Mouse (Mus musculus): ENCODE data around the gene Foxr1. TPM values are rescaled to one million over a fixed set of nuclear protein-coding genes. Genes with fewer than 3 reads are reported as not detected.

Foxr1 gene
- polyA plus RNA-seq, 1 experiment from 2014 or later = not detected

DNA sequence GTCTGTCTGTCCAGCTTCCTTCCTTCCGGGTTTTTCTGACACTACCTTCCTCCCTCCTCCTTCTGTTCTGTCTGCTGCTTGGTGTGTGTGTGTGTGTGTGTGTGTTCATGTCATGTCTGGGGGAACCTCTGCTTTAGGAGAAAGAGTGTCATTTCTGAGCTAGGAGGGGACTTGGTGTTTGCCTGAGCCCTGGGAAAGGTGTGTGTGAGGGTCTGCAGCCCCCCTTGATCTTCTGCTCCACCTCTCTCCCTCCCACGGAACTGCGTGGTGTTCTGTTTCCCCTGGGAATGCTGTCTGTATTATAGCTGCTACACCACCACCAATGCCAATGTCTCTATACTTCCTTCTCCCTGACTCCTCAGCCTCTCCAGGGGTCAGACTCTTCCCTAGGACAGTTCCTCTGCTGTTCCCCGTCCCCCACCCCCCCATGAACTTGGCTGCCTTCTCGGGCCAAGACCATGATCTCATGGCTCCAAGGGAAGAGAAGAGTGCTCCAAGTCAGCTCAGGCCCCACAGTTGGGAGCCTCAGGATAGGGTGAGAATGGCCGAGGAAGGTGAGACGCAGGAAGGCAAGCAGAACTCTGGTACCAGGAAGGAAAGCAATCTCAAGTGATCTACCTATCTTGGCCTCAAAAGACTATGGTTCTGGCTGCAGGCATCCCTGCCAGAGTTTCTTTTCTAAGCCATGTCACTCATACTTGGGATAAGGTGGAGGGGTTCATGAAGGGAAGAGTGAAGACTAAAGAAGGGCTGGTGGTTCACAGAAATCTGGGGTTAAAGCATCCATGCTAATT, 43.6 kb upstream of the Foxr1 start:
- no peak for ATAC-seq (ENCODE audit: borderline replicate concordance, extremely low read depth, low FRiP score, low TSS enrichment)
- peaks cover 67% of the 10 kb centered on the region for H3K4me1 ChIP-seq

DNA sequence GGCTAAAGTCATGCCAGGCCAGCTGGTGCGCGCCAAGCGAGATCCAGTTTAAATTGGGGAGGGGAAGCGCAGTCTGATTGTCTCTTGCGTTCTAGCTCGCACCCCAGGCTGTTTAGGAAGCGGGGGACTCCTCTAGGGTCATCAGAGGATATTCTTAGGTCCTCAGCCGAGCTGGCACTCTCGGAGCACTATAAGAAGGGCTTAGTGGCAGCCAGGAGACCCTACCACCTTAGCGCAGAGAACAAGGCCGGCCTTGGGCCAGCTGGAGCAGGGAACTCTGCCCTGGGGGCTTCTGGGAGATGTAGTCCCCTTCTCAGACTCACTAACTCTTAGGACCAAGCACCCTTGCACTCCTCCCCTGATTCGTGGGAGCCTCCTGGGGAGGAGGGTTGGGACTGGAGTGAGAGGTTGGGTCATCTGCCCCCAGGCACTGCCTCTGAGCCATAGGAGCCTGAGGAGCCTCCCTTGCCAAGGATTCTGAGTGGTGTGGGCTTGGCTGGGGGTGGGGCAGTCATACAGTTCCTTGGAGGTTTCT, 42.6 kb upstream of the Foxr1 start:
- ATAC-seq (ENCODE audit: borderline replicate concordance, extremely low read depth, low FRiP score, low TSS enrichment) = peak; percentile 9
- no peaks in the 10 kb centered on the region for H3K9me3 ChIP-seq
- peak overlapping the region; percentile 96 for H3K4me3 ChIP-seq
- H3K27ac ChIP-seq = peak overlapping the region; percentile 95
- H3K4me1 ChIP-seq = peaks cover 57% of the 10 kb centered on the region
- H3K4me2 ChIP-seq = peak overlapping the region; percentile 81
- under 1% methylated on average over 12 of the region's 12 CpGs for WGBS
- no peaks in the 10 kb centered on the region for H3K36me3 ChIP-seq
- H3K27me3 ChIP-seq = no peaks in the 10 kb centered on the region
- H3K9ac ChIP-seq = peak overlapping the region; percentile 99

More for the DNA sequence above, 43.6 kb upstream of the Foxr1 start:
- Histone ChIP-seq H3K27ac (peak overlapping the region; percentile 95), H3K9ac (peak overlapping the region; percentile 99), H3K27me3 (no peaks in the 10 kb centered on the region), H3K9me3 (no peaks in the 10 kb centered on the region), H3K36me3 (no peaks in the 10 kb centered on the region), H3K4me3 (peak overlapping the region; percentile 96), H3K4me2 (peak overlapping the region; percentile 81)
- WGBS = 5% methylated on average over 7 of the region's 7 CpGs

DNA sequence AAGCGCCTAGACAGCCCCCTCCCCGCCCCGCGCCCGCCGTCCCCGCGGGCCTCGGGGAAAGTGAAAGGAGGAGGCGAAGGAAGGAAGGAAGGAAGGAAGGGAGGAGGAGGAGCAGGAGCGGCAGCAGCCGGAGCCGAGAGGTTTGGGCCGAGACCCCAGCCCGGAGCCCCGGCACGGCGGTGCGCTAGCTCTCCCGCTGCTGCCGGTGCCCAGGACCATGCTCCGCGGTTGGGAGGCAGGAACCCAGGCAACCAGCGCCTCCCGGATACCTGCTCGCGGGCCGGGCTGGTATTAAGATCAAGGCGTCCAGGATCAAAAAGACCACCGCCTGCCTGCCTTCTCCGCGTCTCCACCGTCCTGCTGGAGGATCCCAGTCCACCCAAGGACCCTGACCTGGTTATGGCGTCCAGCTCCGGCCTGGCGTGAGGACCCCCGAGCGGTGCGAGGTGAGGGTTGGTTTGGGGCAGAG, 42.1 kb upstream of the Foxr1 start:
- H3K4me1 ChIP-seq = peaks cover 53% of the 10 kb centered on the region

DNA sequence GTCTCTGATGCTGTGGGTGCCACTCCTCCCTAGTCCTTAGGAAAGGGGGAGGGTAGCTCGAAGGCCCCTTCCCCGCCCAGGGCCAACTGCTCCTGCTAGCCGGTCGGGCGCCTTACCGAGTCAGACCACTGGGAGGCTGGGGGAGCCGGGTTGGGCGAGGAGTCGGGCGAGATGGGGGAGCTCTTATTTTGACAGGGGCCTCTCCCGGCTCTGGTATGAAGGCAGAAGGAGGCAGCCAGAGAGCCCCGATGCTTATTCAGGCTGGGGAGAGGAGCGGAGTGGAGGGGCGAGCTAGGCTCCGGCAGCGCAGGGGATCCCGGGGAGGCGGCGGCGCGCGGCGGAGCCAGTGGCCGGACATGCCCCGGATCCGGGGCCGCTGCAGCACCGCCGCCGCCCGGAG, 41.6 kb upstream of the Foxr1 start, which contains the start of gene Bcl9l:
TSS of gene Bcl9l (plus strand) at position 274 of the 400 bp plus-strand sequence.
- Histone ChIP-seq H3K4me1 (peaks cover 53% of the 10 kb centered on the region), H3K27me3 (no peaks in the 10 kb centered on the region), H3K4me2 (peak within 1 kb of the TSS; percentile 81), H3K4me3 (peak within 1 kb of the TSS; percentile 96), H3K9ac (peak within 1 kb of the TSS; percentile 99), H3K36me3 (no peaks in the 10 kb centered on the region), H3K27ac (peak within 1 kb of the TSS; percentile 95), H3K9me3 (no peaks in the 10 kb centered on the region)
- peak; percentile 52; the same call in 1 of the 2 replicates for ATAC-seq (ENCODE audit: borderline replicate concordance, extremely low read depth, low FRiP score, low TSS enrichment)
- WGBS = 1% methylated on average over 31 of the region's 31 CpGs

More for the DNA sequence above, 42.1 kb upstream of the Foxr1 start:
- H3K27ac ChIP-seq = peak overlapping the region; percentile 95
- under 1% methylated on average over 30 of the region's 39 CpGs for WGBS
- no peak for ATAC-seq (ENCODE audit: borderline replicate concordance, extremely low read depth, low FRiP score, low TSS enrichment)
- no peaks in the 10 kb centered on the region for H3K9me3 ChIP-seq
- no peaks in the 10 kb centered on the region for H3K36me3 ChIP-seq
- peak overlapping the region; percentile 99 for H3K9ac ChIP-seq
- peak overlapping the region; percentile 96 for H3K4me3 ChIP-seq
- H3K27me3 ChIP-seq = no peaks in the 10 kb centered on the region
- H3K4me2 ChIP-seq = peak overlapping the region; percentile 81

DNA sequence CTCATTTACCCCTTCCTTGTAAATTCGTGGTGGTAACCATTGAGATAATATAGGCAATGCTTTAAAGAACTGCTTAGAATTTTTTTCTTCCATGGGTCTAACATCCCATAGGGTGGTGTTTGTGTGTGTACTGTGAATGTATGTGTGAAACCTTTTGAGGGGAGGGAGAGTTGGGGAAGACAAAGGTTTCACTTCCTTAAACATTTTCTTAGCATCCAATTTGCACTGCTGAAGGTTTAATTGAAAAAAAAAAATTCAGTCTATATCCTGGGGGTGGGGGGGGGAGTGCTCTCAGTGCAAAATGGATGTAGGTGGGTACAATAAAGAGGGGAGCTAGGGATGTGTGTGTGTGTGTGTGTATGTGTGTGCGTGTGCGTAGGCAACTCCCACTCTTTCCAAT, 41.2 kb upstream of the Foxr1 start:
- Histone ChIP-seq H3K27ac (peak overlapping the region; percentile 95), H3K9ac (no peak overlapping the region), H3K4me3 (peak overlapping the region; percentile 96), H3K9me3 (no peaks in the 10 kb centered on the region), H3K4me1 (peaks cover 53% of the 10 kb centered on the region), H3K27me3 (no peaks in the 10 kb centered on the region), H3K36me3 (no peaks in the 10 kb centered on the region), H3K4me2 (peak overlapping the region; percentile 81)
- 7% methylated on average over 3 of the region's 3 CpGs for WGBS
- no peak for ATAC-seq (ENCODE audit: borderline replicate concordance, extremely low read depth, low FRiP score, low TSS enrichment)

DNA sequence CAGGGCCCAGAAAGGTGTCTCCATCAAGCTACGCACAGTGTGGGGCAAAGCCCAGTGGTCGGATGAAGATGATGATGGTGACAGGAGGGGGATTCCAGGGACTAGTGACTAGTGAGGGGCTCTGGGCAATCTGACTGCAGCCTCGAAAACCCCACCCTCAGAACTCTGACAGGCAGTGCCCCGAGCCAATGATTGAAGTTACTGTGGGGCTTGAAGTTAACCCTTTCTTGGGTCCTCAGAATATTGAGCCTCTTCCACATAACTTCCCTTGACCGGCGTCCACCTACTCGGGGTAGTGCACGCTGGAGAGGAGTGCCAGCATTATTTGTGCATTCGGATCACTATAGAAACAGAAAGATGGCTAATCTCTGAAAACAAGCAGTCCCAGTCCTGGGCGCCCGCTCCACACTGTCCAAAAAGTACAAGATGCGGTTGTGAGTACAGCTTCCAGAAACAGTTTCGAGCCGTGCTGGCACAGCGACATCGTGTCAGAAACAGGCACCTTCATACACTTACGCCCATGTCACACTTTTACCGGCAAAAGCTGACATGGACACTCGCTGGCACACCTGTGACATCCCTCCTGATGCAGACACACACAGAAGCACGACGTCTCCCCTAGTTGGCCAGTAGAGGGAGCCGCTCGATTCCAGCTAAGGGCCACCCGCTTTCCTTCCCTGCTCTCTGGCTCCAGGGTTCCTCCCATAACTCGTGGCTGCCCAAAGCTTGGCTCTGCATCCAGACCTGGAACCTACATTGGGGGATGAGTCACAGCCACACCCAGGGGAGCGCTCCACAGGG, 38.9 kb upstream of the Foxr1 start:
- Histone ChIP-seq H3K4me3 (peak overlapping the region; percentile 85), H3K27me3 (no peaks in the 10 kb centered on the region), H3K27ac (peak overlapping the region; percentile 100), H3K4me2 (peak overlapping the region; percentile 79), H3K9me3 (no peaks in the 10 kb centered on the region), H3K4me1 (peaks cover 30% of the 10 kb centered on the region), H3K9ac (peak overlapping the region; percentile 88), H3K36me3 (no peaks in the 10 kb centered on the region)
- peak; percentile 40 for ATAC-seq (ENCODE audit: borderline replicate concordance, extremely low read depth, low FRiP score, low TSS enrichment)
- under 1% methylated on average over 26 of the region's 26 CpGs for WGBS

DNA sequence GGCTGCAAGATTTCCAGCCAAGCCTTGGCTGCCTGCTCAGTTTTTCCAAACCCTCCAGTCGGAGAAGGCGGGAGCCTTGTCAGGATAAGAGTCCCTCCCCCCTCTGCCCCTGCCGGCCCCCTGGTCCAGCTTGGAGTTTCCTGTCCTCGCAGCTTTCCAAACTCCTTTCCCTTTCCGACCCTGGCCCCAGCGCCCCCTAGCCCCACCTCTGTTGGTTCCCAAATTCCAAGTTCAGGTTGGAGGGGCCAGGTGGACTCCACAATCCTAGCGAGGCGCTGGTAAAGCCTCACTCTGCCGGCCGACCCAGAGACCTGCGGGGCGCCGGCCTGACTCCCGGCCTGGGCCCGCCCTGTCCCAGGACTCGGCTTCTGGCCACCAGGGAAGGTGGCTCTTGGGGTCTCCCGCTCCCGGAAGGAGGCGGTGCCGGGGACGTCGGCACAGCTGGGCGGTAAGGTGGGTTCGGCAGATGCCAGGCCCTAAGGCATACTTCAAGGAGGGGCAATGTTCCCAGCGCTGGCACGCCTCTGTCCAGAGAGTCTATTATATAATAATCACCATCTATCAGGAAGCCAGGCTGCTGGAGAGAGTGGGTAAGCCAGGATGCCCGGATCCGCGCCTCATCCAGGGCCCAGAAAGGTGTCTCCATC, 38.1 kb upstream of the Foxr1 start:
- H3K27ac ChIP-seq = peak overlapping the region; percentile 100
- peak; percentile 72 for ATAC-seq (ENCODE audit: borderline replicate concordance, extremely low read depth, low FRiP score, low TSS enrichment)
- peak overlapping the region; percentile 79 for H3K4me2 ChIP-seq
- peak overlapping the region; percentile 88 for H3K9ac ChIP-seq
- no peaks in the 10 kb centered on the region for H3K36me3 ChIP-seq
- H3K4me1 ChIP-seq = peaks cover 23% of the 10 kb centered on the region
- no peaks in the 10 kb centered on the region for H3K9me3 ChIP-seq
- H3K27me3 ChIP-seq = no peaks in the 10 kb centered on the region
- WGBS = under 1% methylated on average over 28 of the region's 29 CpGs
- peak overlapping the region; percentile 85 for H3K4me3 ChIP-seq

DNA sequence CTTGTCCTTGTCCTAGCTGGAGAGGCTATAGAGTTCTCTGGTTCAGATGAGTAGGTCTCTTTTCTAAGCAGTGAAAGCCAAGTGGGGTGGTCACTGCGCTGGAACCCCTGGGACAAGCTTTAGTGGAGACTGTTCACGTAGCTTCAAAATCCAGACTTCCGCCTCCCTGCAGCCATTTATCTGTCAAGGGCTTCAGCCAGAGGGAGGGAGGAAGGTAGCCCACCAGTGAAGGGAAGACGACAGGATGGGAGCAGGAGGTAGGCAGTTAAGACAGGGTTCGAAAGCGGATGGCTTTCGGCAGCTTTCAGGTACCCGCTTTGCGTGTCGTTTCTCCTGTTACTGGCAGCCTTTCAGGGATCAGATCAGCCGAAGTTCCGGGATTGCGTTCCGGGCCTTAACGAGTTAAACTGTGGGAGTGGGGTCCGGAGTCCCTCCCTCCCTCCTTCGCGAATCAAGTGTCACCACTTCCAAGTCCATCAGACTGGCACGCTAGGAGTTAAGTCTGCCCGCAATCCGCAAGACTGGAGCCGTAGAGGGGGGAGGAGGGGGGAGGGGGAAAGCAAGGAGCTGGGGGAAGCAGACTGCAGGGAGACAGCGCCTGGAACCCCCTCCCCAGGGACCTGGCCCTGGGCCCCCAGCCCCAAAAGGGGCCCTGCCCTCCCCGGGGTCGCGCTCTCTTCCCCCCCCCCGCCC, 37.4 kb upstream of the Foxr1 start:
- Histone ChIP-seq H3K9ac (peak overlapping the region; percentile 88), H3K9me3 (no peaks in the 10 kb centered on the region), H3K4me3 (peak overlapping the region; percentile 85), H3K27ac (peak overlapping the region; percentile 100), H3K4me2 (peak overlapping the region; percentile 79), H3K27me3 (no peaks in the 10 kb centered on the region), H3K4me1 (peaks cover 23% of the 10 kb centered on the region), H3K36me3 (no peaks in the 10 kb centered on the region)
- WGBS = 2% methylated on average over 22 of the region's 27 CpGs
- ATAC-seq (ENCODE audit: borderline replicate concordance, extremely low read depth, low FRiP score, low TSS enrichment) = peak; percentile 70

DNA sequence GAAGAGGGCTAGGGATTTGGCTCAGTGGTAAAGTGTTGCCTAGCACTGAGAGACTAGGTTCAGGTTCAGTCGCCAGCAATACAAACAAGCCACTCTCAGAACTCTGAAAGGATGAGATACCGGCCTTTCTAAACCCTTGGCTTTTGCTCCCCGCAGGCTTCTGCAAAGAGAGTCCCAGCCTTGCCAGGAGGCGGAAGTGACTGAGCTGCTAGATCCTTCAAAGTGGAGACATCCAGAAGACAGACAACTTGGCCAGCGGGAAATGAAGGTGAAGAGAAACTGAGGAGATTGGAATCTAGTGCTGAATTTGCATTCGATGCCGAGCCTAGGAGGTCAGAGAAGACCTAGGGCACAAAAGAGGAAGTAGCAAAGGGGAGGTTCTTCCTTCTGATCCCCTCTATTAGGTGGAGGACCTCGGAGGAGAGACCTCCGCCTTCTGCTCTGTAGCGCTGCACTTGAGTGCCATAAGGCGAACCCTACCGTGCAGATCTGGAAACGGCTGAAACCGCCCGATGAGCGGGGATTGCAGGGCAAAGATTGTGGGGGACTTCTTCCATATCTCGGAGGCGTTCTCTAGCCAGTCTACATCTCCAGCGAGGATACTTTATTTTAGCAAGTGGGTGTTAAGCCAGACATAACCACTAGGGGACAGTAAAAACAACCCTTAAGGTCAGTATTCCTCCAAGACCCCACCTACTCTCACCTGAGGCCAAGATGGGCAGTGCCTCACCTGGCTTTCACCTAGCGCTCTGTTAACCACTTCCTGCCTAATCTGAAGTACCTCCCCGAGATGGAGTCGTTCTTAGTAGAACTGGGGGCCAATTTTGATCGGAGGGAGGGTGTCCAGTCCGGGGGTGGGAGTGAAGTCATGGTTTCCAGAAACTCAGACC, 36.6 kb upstream of the Foxr1 start:
- 0 out of 2 replicates have a peak, but pooled peaks have one; percentile 3 for ATAC-seq (ENCODE audit: borderline replicate concordance, extremely low read depth, low FRiP score, low TSS enrichment)
- Histone ChIP-seq H3K9me3 (no peaks in the 10 kb centered on the region), H3K9ac (peak overlapping the region; percentile 88), H3K4me1 (peaks cover 23% of the 10 kb centered on the region), H3K4me2 (peak overlapping the region; percentile 79), H3K27ac (peak overlapping the region; percentile 100), H3K4me3 (peak overlapping the region; percentile 85), H3K36me3 (no peaks in the 10 kb centered on the region), H3K27me3 (no peaks in the 10 kb centered on the region)
- WGBS = 2% methylated on average over 24 of the region's 24 CpGs

DNA sequence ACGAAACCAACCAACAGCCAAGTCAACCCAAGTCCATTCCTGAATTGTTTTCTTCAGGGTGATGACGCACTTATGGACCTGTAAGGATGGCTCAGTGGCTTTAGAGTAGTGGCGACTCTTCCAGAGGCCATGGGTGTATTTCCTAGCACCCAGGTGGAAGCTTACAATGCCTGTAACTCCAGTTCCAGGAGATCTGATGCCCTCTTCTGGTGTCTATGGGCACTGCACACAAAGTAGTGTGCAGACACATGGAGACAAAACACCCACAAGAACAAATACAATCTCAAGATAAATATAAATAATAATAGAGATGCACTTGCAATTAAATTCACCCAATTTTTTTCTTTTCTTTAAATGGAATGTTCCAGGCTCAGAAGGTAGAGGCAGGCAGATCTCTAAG, 35.0 kb upstream of the Foxr1 start:
- WGBS = 92% methylated on average over 3 of the region's 3 CpGs
- Histone ChIP-seq H3K36me3 (no peaks in the 10 kb centered on the region), H3K4me2 (no peak overlapping the region), H3K9me3 (no peaks in the 10 kb centered on the region), H3K4me1 (peaks cover 16% of the 10 kb centered on the region), H3K27ac (no peak overlapping the region), H3K4me3 (no peak overlapping the region), H3K27me3 (no peaks in the 10 kb centered on the region), H3K9ac (no peak overlapping the region)
- ATAC-seq (ENCODE audit: borderline replicate concordance, extremely low read depth, low FRiP score, low TSS enrichment) = no peak
